Mouse (Mus musculus) hindbrain, embryonic 14.5 days (tissue): ENCODE measurements at regions not wholly inside any gene's neighbourhood (a gene's known extent, or its start where the extent isn't known, plus 50 kb on each side); places are given as distances from the start of the nearest gene placed in this dataset.

Experiments
- ATAC-seq: fragments of 200-750 bp; cut with Nextera tagmentation; 2 replicates; pipeline ENCODE4 v1.8.0; 2017; ENCODE audit warnings: moderate number of reproducible peaks, mild to moderate bottlenecking, moderate TSS enrichment, moderate library complexity; ENCODE audit not compliant: low FRiP score
- DNase-seq: peaks from one replicate; pipeline ENCODE4 v3.0.0-alpha.2; 2015; ENCODE audit warnings: low spot score
- H3K27ac ChIP-seq: fragments of 300-500 bp; sonication (generic); 2 replicates; pipeline ENCODE4 v1.5.1; 2014; ENCODE audit warnings: mild to moderate bottlenecking, moderate library complexity
- H3K27me3 ChIP-seq: fragments of 300-500 bp; sonication (generic); 2 replicates; pipeline ENCODE4 v1.6.1; 2014; ENCODE audit warnings: mild to moderate bottlenecking, low read length, mixed read lengths; ENCODE audit not compliant: control insufficient read depth, insufficient read depth
- H3K36me3 ChIP-seq: fragments of 300-500 bp; sonication (generic); replicated peaks from 2 replicates; pipeline ENCODE4 v1.6.1; 2014; ENCODE audit not compliant: control insufficient read depth, insufficient read depth
- H3K4me1 ChIP-seq: fragments of 300-500 bp; sonication (generic); replicated peaks from 2 replicates; pipeline ENCODE4 v1.6.1; 2014; ENCODE audit warnings: antibody characterized with exemption, low read length, mixed read lengths; ENCODE audit not compliant: control insufficient read depth, insufficient read depth
- H3K4me2 ChIP-seq: fragments of 300-500 bp; sonication (generic); replicated peaks from 2 replicates; pipeline ENCODE4 v1.6.1; 2014; ENCODE audit warnings: mild to moderate bottlenecking, moderate library complexity
- H3K4me3 ChIP-seq: fragments of 300-500 bp; sonication (generic); replicated peaks from 2 replicates; pipeline ENCODE4 v1.5.1; 2014; ENCODE audit warnings: mild to moderate bottlenecking, low read length
- H3K9ac ChIP-seq: fragments of 300-500 bp; sonication (generic); 2 replicates; pipeline ENCODE4 v1.6.1; 2014
- H3K9me3 ChIP-seq: fragments of 300-500 bp; sonication (generic); 2 replicates; pipeline ENCODE4 v1.6.1; 2016; ENCODE audit warnings: low read length; ENCODE audit not compliant: control insufficient read depth
- WGBS: fragments of 180-500 bp; shearing (Covaris S2); extraction: QIAGEN DNeasy Blood & Tissue Kit; methylation state at CpG from one replicate; pipeline ENCODE4 v1.1.7; 2014; 5-methylcytosine and 5-hydroxymethylcytosine counted together

- Histone ChIP-seq H3K27ac (no peak overlapping the region), H3K4me1 (no peaks in the 10 kb centered on the region; the same call in 1 of the 2 replicates), H3K9ac (no peak overlapping the region), H3K4me2 (no peak overlapping the region), H3K36me3 (no peaks in the 10 kb centered on the region), H3K9me3 (no peaks in the 10 kb centered on the region), H3K27me3 (no peaks in the 10 kb centered on the region), H3K4me3 (no peak overlapping the region)
- no peak for ATAC-seq
- DNase-seq = no peak
- 82% methylated on average over 7 of the region's 7 CpGs for WGBS
Measured at GRCm38 (mm10) chr2:61345311-61345710, 233.1 kb upstream of the Tank start.

- H3K9ac ChIP-seq = no peak overlapping the region
- 92% methylated on average over 16 of the region's 16 CpGs for WGBS
- no peak overlapping the region for H3K27ac ChIP-seq
- DNase-seq (no peak), ATAC-seq (no peak)
- H3K4me2 ChIP-seq = no peak overlapping the region
- H3K36me3 ChIP-seq = no peaks in the 10 kb centered on the region
- H3K4me3 ChIP-seq = no peak overlapping the region
- H3K9me3 ChIP-seq = no peaks in the 10 kb centered on the region
- no peaks in the 10 kb centered on the region for H3K27me3 ChIP-seq
- no peaks in the 10 kb centered on the region; the same call in 1 of the 2 replicates for H3K4me1 ChIP-seq
Measured at GRCm38 (mm10) chr2:61344556-61345131, 233.7 kb upstream of the Tank start.

- Histone ChIP-seq H3K4me1 (no peaks in the 10 kb centered on the region; the same call in 1 of the 2 replicates), H3K27ac (no peak overlapping the region), H3K36me3 (no peaks in the 10 kb centered on the region), H3K4me3 (no peak overlapping the region), H3K4me2 (no peak overlapping the region), H3K27me3 (no peaks in the 10 kb centered on the region), H3K9me3 (no peaks in the 10 kb centered on the region), H3K9ac (no peak overlapping the region)
- no peak for ATAC-seq
- no peak for DNase-seq
- WGBS = 89% methylated on average over 5 of the region's 5 CpGs
Measured at GRCm38 (mm10) chr2:61341254-61341653, 237.1 kb upstream of the Tank start.

- no peaks in the 10 kb centered on the region for H3K9me3 ChIP-seq
- no peak for ATAC-seq
Measured at GRCm38 (mm10) chr2:61319226-61319625, 259.2 kb upstream of the Tank start.

GRCm38 (mm10) chr2:61310405-61310804, 268.0 kb upstream of the Tank start:
- H3K9ac ChIP-seq = no peak overlapping the region
- no peak overlapping the region for H3K4me2 ChIP-seq
- DNase-seq = peak; percentile 30
- ATAC-seq = no peak
- no peaks in the 10 kb centered on the region for H3K36me3 ChIP-seq
- no peaks in the 10 kb centered on the region for H3K27me3 ChIP-seq
- no peak overlapping the region for H3K4me3 ChIP-seq
- 70% methylated on average over 4 of the region's 4 CpGs for WGBS
- no peak overlapping the region for H3K27ac ChIP-seq
- H3K4me1 ChIP-seq = no peaks in the 10 kb centered on the region
- no peaks in the 10 kb centered on the region for H3K9me3 ChIP-seq

More at GRCm38 (mm10) chr2:61319226-61319625, 259.2 kb upstream of the Tank start:
- no peak for DNase-seq
- Histone ChIP-seq H3K27ac (no peak overlapping the region), H3K4me1 (no peaks in the 10 kb centered on the region), H3K9ac (no peak overlapping the region), H3K36me3 (no peaks in the 10 kb centered on the region), H3K27me3 (no peaks in the 10 kb centered on the region), H3K4me3 (no peak overlapping the region), H3K4me2 (no peak overlapping the region)
- 89% methylated on average over 4 of the region's 4 CpGs for WGBS

GRCm38 (mm10) chr2:61309219-61309618, 269.2 kb upstream of the Tank start:
- H3K27ac ChIP-seq = no peak overlapping the region
- no peak overlapping the region for H3K4me2 ChIP-seq
- DNase-seq (no peak), ATAC-seq (no peak)
- H3K27me3 ChIP-seq = no peaks in the 10 kb centered on the region
- no peak overlapping the region for H3K4me3 ChIP-seq
- no peaks in the 10 kb centered on the region for H3K4me1 ChIP-seq
- no peak overlapping the region for H3K9ac ChIP-seq
- H3K36me3 ChIP-seq = no peaks in the 10 kb centered on the region
- WGBS = 94% methylated on average over 2 of the region's 2 CpGs
- H3K9me3 ChIP-seq = no peaks in the 10 kb centered on the region

- Histone ChIP-seq H3K4me3 (no peak overlapping the region), H3K9ac (no peak overlapping the region), H3K27ac (no peak overlapping the region), H3K4me2 (no peak overlapping the region), H3K9me3 (no peaks in the 10 kb centered on the region), H3K4me1 (no peaks in the 10 kb centered on the region), H3K27me3 (no peaks in the 10 kb centered on the region), H3K36me3 (no peaks in the 10 kb centered on the region)
- 73% methylated on average over 5 of the region's 5 CpGs for WGBS
- ATAC-seq (no peak), DNase-seq (no peak)
Measured at GRCm38 (mm10) chr2:61297135-61297534, 281.2 kb upstream of the Tank start.

GRCm38 (mm10) chr2:61296606-61297005, 281.8 kb upstream of the Tank start:
- H3K36me3 ChIP-seq = no peaks in the 10 kb centered on the region
- no peaks in the 10 kb centered on the region for H3K27me3 ChIP-seq
- no peak overlapping the region for H3K4me3 ChIP-seq
- no peaks in the 10 kb centered on the region for H3K9me3 ChIP-seq
- H3K9ac ChIP-seq = no peak overlapping the region
- no peak overlapping the region for H3K4me2 ChIP-seq
- ATAC-seq (no peak), DNase-seq (no peak)
- 90% methylated on average over 6 of the region's 6 CpGs for WGBS
- no peak overlapping the region for H3K27ac ChIP-seq
- no peaks in the 10 kb centered on the region for H3K4me1 ChIP-seq

GRCm38 (mm10) chr2:61295261-61295964, 283.0 kb upstream of the Tank start:
- H3K4me2 ChIP-seq = no peak overlapping the region
- WGBS = 72% methylated on average over 6 of the region's 6 CpGs
- ATAC-seq (no peak), DNase-seq (no peak)
- no peak overlapping the region for H3K4me3 ChIP-seq
- no peak overlapping the region for H3K27ac ChIP-seq
- H3K36me3 ChIP-seq = no peaks in the 10 kb centered on the region
- H3K9ac ChIP-seq = no peak overlapping the region
- H3K4me1 ChIP-seq = no peaks in the 10 kb centered on the region
- no peaks in the 10 kb centered on the region for H3K27me3 ChIP-seq
- H3K9me3 ChIP-seq = no peaks in the 10 kb centered on the region
